Mouse (Mus musculus) embryonic facial prominence, embryonic 11.5 days (tissue): Measurements from ENCODE around the gene Carmil1. TPM values are rescaled to one million over a fixed set of nuclear protein-coding genes. Genes with fewer than 3 reads are reported as not detected.
A peak's percentile ranks its signal among the peaks of the same experiment; 100 is the strongest.

Source experiments
- ATAC-seq: fragments of 200-750 bp; cut with Nextera tagmentation; replicated peaks from 2 replicates; pipeline ENCODE4 v1.8.0; 2017; ENCODE audit warnings: low read depth; ENCODE audit not compliant: insufficient number of reproducible peaks, low FRiP score, low TSS enrichment
- DNase-seq: peaks from one replicate; pipeline ENCODE4 v3.0.0-alpha.2; 2015; ENCODE audit warnings: low spot score
- H3K27ac ChIP-seq: fragments of 300-500 bp; sonication (generic); replicated peaks from 2 replicates; pipeline ENCODE4 v1.5.1; 2014; ENCODE audit warnings: mild to moderate bottlenecking, low read depth, low read length, control low read depth
- H3K27me3 ChIP-seq: fragments of 300-500 bp; sonication (generic); 2 replicates; pipeline ENCODE4 v1.6.1; 2014; ENCODE audit warnings: mild to moderate bottlenecking, low read length, moderate library complexity, mixed read lengths; ENCODE audit not compliant: control insufficient read depth, insufficient read depth
- H3K36me3 ChIP-seq: fragments of 300-500 bp; sonication (generic); replicated peaks from 2 replicates; pipeline ENCODE4 v1.6.1; 2014; ENCODE audit warnings: low read depth, mild to moderate bottlenecking, low read length, moderate library complexity, mixed read lengths; ENCODE audit not compliant: control insufficient read depth, insufficient read depth
- H3K4me1 ChIP-seq: fragments of 300-500 bp; sonication (generic); 2 replicates; pipeline ENCODE4 v1.6.1; 2014; ENCODE audit warnings: low read length, mixed read lengths; ENCODE audit not compliant: control insufficient read depth, insufficient read depth
- H3K4me2 ChIP-seq: fragments of 300-500 bp; sonication (generic); 2 replicates; pipeline ENCODE4 v1.6.1; 2014; ENCODE audit warnings: low read depth, mild to moderate bottlenecking, control low read depth, low read length, moderate library complexity
- H3K4me3 ChIP-seq: fragments of 300-500 bp; sonication (generic); 2 replicates; pipeline ENCODE4 v1.5.1; 2014; ENCODE audit warnings: low read depth, low read length, control low read depth
- H3K9ac ChIP-seq: fragments of 300-500 bp; sonication (generic); replicated peaks from 2 replicates; pipeline ENCODE4 v1.6.1; 2014; ENCODE audit warnings: mild to moderate bottlenecking, control low read depth, low read length
- H3K9me3 ChIP-seq: fragments of 300-500 bp; sonication (generic); replicated peaks from 2 replicates; pipeline ENCODE4 v1.6.1; 2016; ENCODE audit warnings: mild to moderate bottlenecking, low read length, inconsistent platforms, mixed read lengths; ENCODE audit not compliant: control insufficient read depth
- WGBS: fragments of 180-500 bp; shearing (Covaris S2); extraction: QIAGEN DNeasy Blood & Tissue Kit; methylation state at CpG from one replicate; pipeline ENCODE4 v1.1.7; 2014; 5-methylcytosine and 5-hydroxymethylcytosine counted together
- polyA plus RNA-seq: library from polyadenylated mRNA; unstranded; fragments of >200 nt; fragmentation: Nextera tagmentation; extraction: Ambion mirVana; gene quantifications from 2 replicates; pipeline ENCODE4 v1.2.1, GENCODE M21; 2014

The Carmil1 gene
- polyA plus RNA-seq, 1 experiment from 2014 or later = 25.0 TPM

- H3K27ac ChIP-seq = no peak within 1 kb of the TSS
- H3K4me3 ChIP-seq = no peak within 1 kb of the TSS
- no peaks in the 10 kb centered on the region for H3K4me1 ChIP-seq
- WGBS = under 1% methylated on average over 20 of the region's 20 CpGs
- H3K9ac ChIP-seq = no peak within 1 kb of the TSS
- peak; percentile 93 for DNase-seq
- no peaks in the 10 kb centered on the region for H3K9me3 ChIP-seq
- H3K27me3 ChIP-seq = peaks cover 10% of the 10 kb centered on the region; the same call in 1 of the 2 replicates
- no peaks in the 10 kb centered on the region for H3K36me3 ChIP-seq
- 0 out of 2 replicates have a peak, but pooled peaks have one; percentile 14 for ATAC-seq
- no peak within 1 kb of the TSS; the same call in 1 of the 2 replicates for H3K4me2 ChIP-seq
These were observed 289.7 kb downstream of the Carmil1 start, which contains the start of gene Scgn for GRCm38 (mm10) chr13:23990928-23991327. Scgn (minus strand) TSS chr13:23991214.

GRCm38 (mm10) chr13:23990451-23990850, 290.1 kb downstream of the Carmil1 start:
- DNase-seq (no peak), ATAC-seq (no peak)
- Histone ChIP-seq H3K4me3 (no peak overlapping the region), H3K27ac (no peak overlapping the region), H3K9ac (no peak overlapping the region), H3K4me1 (no peaks in the 10 kb centered on the region), H3K27me3 (peaks cover 10% of the 10 kb centered on the region; the same call in 1 of the 2 replicates), H3K9me3 (no peaks in the 10 kb centered on the region), H3K4me2 (no peak overlapping the region), H3K36me3 (no peaks in the 10 kb centered on the region)
- WGBS = 38% methylated on average over 5 of the region's 5 CpGs

GRCm38 (mm10) chr13:23985130-23985529, 295.5 kb downstream of the Carmil1 start:
- DNase-seq = no peak
- Histone ChIP-seq H3K36me3 (no peaks in the 10 kb centered on the region), H3K9me3 (no peaks in the 10 kb centered on the region), H3K4me1 (no peaks in the 10 kb centered on the region), H3K27ac (no peak overlapping the region), H3K4me2 (no peak overlapping the region), H3K27me3 (no peaks in the 10 kb centered on the region), H3K4me3 (no peak overlapping the region), H3K9ac (no peak overlapping the region)
- no peak for ATAC-seq
- WGBS = 52% methylated on average over 3 of the region's 3 CpGs

GRCm38 (mm10) chr13:23972271-23972670, 308.3 kb downstream of the Carmil1 start:
- no peak overlapping the region for H3K9ac ChIP-seq
- DNase-seq (no peak), ATAC-seq (no peak)
- no peaks in the 10 kb centered on the region for H3K9me3 ChIP-seq
- H3K4me2 ChIP-seq = no peak overlapping the region
- H3K36me3 ChIP-seq = no peaks in the 10 kb centered on the region
- H3K4me3 ChIP-seq = no peak overlapping the region
- no peaks in the 10 kb centered on the region for H3K27me3 ChIP-seq
- no peak overlapping the region for H3K27ac ChIP-seq
- no peaks in the 10 kb centered on the region for H3K4me1 ChIP-seq
- 53% methylated on average over 5 of the region's 5 CpGs for WGBS

- DNase-seq = no peak
- WGBS = 59% methylated on average over 2 of the region's 2 CpGs
These were observed 308.7 kb downstream of the Carmil1 start for GRCm38 (mm10) chr13:23971870-23972269.

GRCm38 (mm10) chr13:23964909-23965308, 315.7 kb downstream of the Carmil1 start:
- H3K4me3 ChIP-seq = no peak overlapping the region
- H3K27me3 ChIP-seq = no peaks in the 10 kb centered on the region
- no peak overlapping the region for H3K4me2 ChIP-seq
- WGBS = 88% methylated on average over 2 of the region's 2 CpGs
- H3K36me3 ChIP-seq = no peaks in the 10 kb centered on the region
- ATAC-seq (no peak), DNase-seq (no peak)
- no peak overlapping the region for H3K9ac ChIP-seq
- no peaks in the 10 kb centered on the region for H3K4me1 ChIP-seq
- H3K9me3 ChIP-seq = no peaks in the 10 kb centered on the region
- H3K27ac ChIP-seq = no peak overlapping the region

More at GRCm38 (mm10) chr13:23971870-23972269, 308.7 kb downstream of the Carmil1 start:
- no peak for ATAC-seq
- no peaks in the 10 kb centered on the region for H3K36me3 ChIP-seq
- no peaks in the 10 kb centered on the region for H3K4me1 ChIP-seq
- H3K27ac ChIP-seq = no peak overlapping the region
- no peaks in the 10 kb centered on the region for H3K9me3 ChIP-seq
- no peaks in the 10 kb centered on the region for H3K27me3 ChIP-seq
- no peak overlapping the region for H3K9ac ChIP-seq
- no peak overlapping the region for H3K4me2 ChIP-seq
- H3K4me3 ChIP-seq = no peak overlapping the region

Other genes with a start within 250 kb of the Carmil1 start
- gene Cmah, start 46.6 kb upstream of the Carmil1 start, polyA plus RNA-seq = 0.45 and 0.71 TPM in 2 replicates